Comparison of ENCODE assay signal across 19 mouse cellular contexts in genomic region chr15:82547753-82548152, GRCm38 (mm10). TPM values are rescaled to one million over a fixed set of nuclear protein-coding genes. Genes with fewer than 3 reads are reported as not detected.
DNase-seq lines count a peak whose midpoint lies in the region; ATAC-seq and TF ChIP-seq lines count a peak whose summit lies in the region.
"Not testable (repeated sequence)": the region's sequence is repeated elsewhere in the genome, so short reads cannot be mapped to it uniquely, and the experiment has no call there.
"Had no signal": no experiment of that assay in that cellular context is flagged by ENCODE, and none has a peak within 500 bp of the region (broad histone marks: within the 10 kb centered on the region; RNA-seq: fewer than 3 reads in every experiment).

No protein-coding gene starts in this region.

- H3K9ac ChIP-seq in intestine, embryonic 14.5 days (ENCODE audit: low read length); liver, adult 2 months (ENCODE audit: low read depth, low read length); liver, embryonic 11.5 days (ENCODE audit: low read depth, low read length): not testable (repeated sequence)

- not testable (repeated sequence) for H3K36me3 ChIP-seq in heart, embryonic 10.5 days; intestine, embryonic 14.5 days (ENCODE audit: control insufficient read depth, insufficient read depth, low read length); liver, adult 2 months (ENCODE audit: control insufficient read depth, insufficient read depth, low read length); liver, embryonic 11.5 days (ENCODE audit: control insufficient read depth, insufficient read depth, low read length)

- not testable (repeated sequence) for H3K79me2 ChIP-seq in liver, adult 2 months (ENCODE audit: control insufficient read depth, insufficient read depth, low read length)

- not testable (repeated sequence) for H3K9me3 ChIP-seq in heart, embryonic 10.5 days; intestine, embryonic 14.5 days (ENCODE audit: control insufficient read depth, low read length); liver, embryonic 11.5 days (ENCODE audit: control insufficient read depth, low read length)

- not testable (repeated sequence) for H3K4me3 ChIP-seq in heart, embryonic 10.5 days; intestine, embryonic 14.5 days (ENCODE audit: low read depth, low read length); liver, adult 2 months (ENCODE audit: insufficient read depth, low read depth, low read length); liver, embryonic 11.5 days (ENCODE audit: low read depth, low read length)

- not testable (repeated sequence) for ATAC-seq in intestine, embryonic 14.5 days (replicated peaks; ENCODE audit: low FRiP score, low TSS enrichment, low read depth); liver, embryonic 11.5 days (replicated peaks; ENCODE audit: low FRiP score)

- TF ChIP-seq CTCF in liver, adult 2 months (IDR thresholded peaks at IDR 0.05; ENCODE audit: low read depth, low read length), result not testable (repeated sequence)

- peak; percentile 75 for DNase-seq in heart, adult 11 months
- peak; percentile 25 for DNase-seq in heart, embryonic 10.5 days (ENCODE audit: low spot score)
- peak; percentile 24 for DNase-seq in intestine, embryonic 14.5 days (ENCODE audit: low spot score)
- peak; percentile 79 for DNase-seq in liver, adult 2 months (ENCODE audit: extremely low read depth, low read depth, low spot score)
- DNase-seq in liver, embryonic 11.5 days (ENCODE audit: low spot score), result peak; percentile 8

- 89% methylated on average over 4 of the region's 4 CpGs for WGBS in heart, embryonic 10.5 days
- 96% methylated on average over 4 of the region's 4 CpGs for WGBS in intestine, embryonic 14.5 days
- 36% methylated on average over 4 of the region's 4 CpGs for WGBS in liver, adult 2 months
- WGBS in liver, embryonic 11.5 days, result 78% methylated on average over 4 of the region's 4 CpGs

- not testable (repeated sequence) for TF ChIP-seq POLR2A in liver, adult 2 months (IDR thresholded peaks at IDR 0.05; ENCODE audit: extremely low read depth, insufficient read depth, low read length)

- H3K4me2 ChIP-seq in intestine, embryonic 14.5 days (ENCODE audit: low read length); liver, embryonic 11.5 days: not testable (repeated sequence)

- not testable (repeated sequence) for H3K27me3 ChIP-seq in heart, embryonic 10.5 days (ENCODE audit: insufficient read depth, poor library complexity, severe bottlenecking); intestine, embryonic 14.5 days (replicated peaks; ENCODE audit: control insufficient read depth, insufficient read depth, low read length); liver, adult 2 months (ENCODE audit: control insufficient read depth, insufficient read depth, low read length); liver, embryonic 11.5 days (replicated peaks; ENCODE audit: control insufficient read depth, insufficient read depth, low read length)

- H3K4me1 ChIP-seq in heart, embryonic 10.5 days; intestine, embryonic 14.5 days (replicated peaks; ENCODE audit: control insufficient read depth, insufficient read depth, low read length); liver, adult 2 months (ENCODE audit: control insufficient read depth, insufficient read depth, low read length); liver, embryonic 11.5 days (replicated peaks; ENCODE audit: control insufficient read depth, insufficient read depth, low read length): not testable (repeated sequence)

- not testable (repeated sequence) for H3K27ac ChIP-seq in heart, embryonic 10.5 days; intestine, embryonic 14.5 days (ENCODE audit: low read depth); liver, adult 2 months (replicated peaks; ENCODE audit: insufficient read depth, low read depth, low read length); liver, embryonic 11.5 days (ENCODE audit: low read depth, low read length)

RNA-seq across cellular contexts. Expression of gene Cyp2d12, which starts 7.1 kb away (rescaled TPM):
- polyA plus RNA-seq in heart, embryonic 10.5 days (2016; fragmentation: Nextera tagmentation; extraction: Ambion mirVana), result not detected in 2 replicates
- not detected in 2 replicates for polyA plus RNA-seq in intestine, embryonic 14.5 days (2014; fragmentation: Nextera tagmentation; extraction: Ambion mirVana)
- 0.65 TPM in 1 of 2 replicates, not detected in the other for total RNA-seq in liver, adult 2 months (2014; rRNA removed)
- polyA plus RNA-seq in liver, adult 2 months (2012; rRNA removed), result 0.63 and 0.65 TPM in 2 replicates
- not detected in 2 replicates for polyA plus RNA-seq in liver, embryonic 11.5 days (2014; fragmentation: Nextera tagmentation; extraction: Ambion mirVana)
- total RNA-seq: adrenal gland, adult 18-20 months; adrenal gland, adult 2 months; adrenal gland, adult 8-10 months; adrenal gland, postnatal 25 days; adrenal gland, postnatal 36 days; CH12.LX; ES-E14; MEL had no signal
- polyA plus RNA-seq: activated CD4-positive, CD25-positive, alpha-beta regulatory T cell, adult 4 months; adrenal gland, adult 2 months; brain, embryonic 14.5 days; C2C12; CD4-positive, CD25-positive, alpha-beta regulatory T cell, adult 4 months; G1E; Patski had no signal

Comparison
In these comparisons a context has a peak if more than half of its experiments do, and no peak if none do; other contexts are left out.
1. DNase-seq: peak in every context shown above with its lines; median percentile 79 in liver, adult 2 months; 75 in heart, adult 11 months; 25 in heart, embryonic 10.5 days; 24 in intestine, embryonic 14.5 days; 8 in liver, embryonic 11.5 days.